11 mouse cellular contexts compared by ENCODE assay signal in genomic region chr1:106603406-106603805, GRCm38 (mm10).
A peak's percentile ranks its signal among the peaks of the same experiment; 100 is the strongest.
DNase-seq lines count a peak whose midpoint lies in the region; ATAC-seq and TF ChIP-seq lines count a peak whose summit lies in the region.
"Had no signal": no experiment of that assay in that cellular context is flagged by ENCODE, and none has a peak within 500 bp of the region (broad histone marks: within the 10 kb centered on the region; RNA-seq: fewer than 3 reads in every experiment).

No protein-coding gene starts in this region.

- peak overlapping the region; percentile 66 for H3K27ac ChIP-seq in forebrain, embryonic 13.5 days
- no peak overlapping the region for H3K27ac ChIP-seq in forebrain, embryonic 10.5 days
- peak overlapping the region; percentile 56; the same call in 1 of the 2 replicates for H3K27ac ChIP-seq in layer of hippocampus, adult 2 months
- peak overlapping the region; percentile 57; the same call in 1 of the 2 replicates for H3K27ac ChIP-seq in hindbrain, embryonic 16.5 days (ENCODE audit: low read depth, low read length)
- H3K27ac ChIP-seq in neural tube, embryonic 12.5 days, result no peak overlapping the region
- H3K27ac ChIP-seq: macrophage had no signal

- no peak overlapping the region for H3K4me3 ChIP-seq in forebrain, embryonic 13.5 days
- no peak overlapping the region for H3K4me3 ChIP-seq in forebrain, embryonic 10.5 days
- no peak overlapping the region for H3K4me3 ChIP-seq in layer of hippocampus, adult 2 months
- H3K4me3 ChIP-seq in hindbrain, embryonic 16.5 days (ENCODE audit: low read length), result no peak overlapping the region
- H3K4me3 ChIP-seq in neural tube, embryonic 12.5 days, result no peak overlapping the region

- peak overlapping the region; percentile 33; the same call in 1 of the 2 replicates for H3K4me2 ChIP-seq in forebrain, embryonic 13.5 days
- H3K4me2 ChIP-seq in hindbrain, embryonic 16.5 days (ENCODE audit: low read length), result peak overlapping the region; percentile 1; the same call in 1 of the 2 replicates
- 0 out of 2 replicates have a peak overlapping the region, but pooled peaks have one; percentile 1 for H3K4me2 ChIP-seq in neural tube, embryonic 12.5 days (replicated peaks)
- H3K4me2 ChIP-seq: liver, embryonic 11.5 days had no signal

- no peak for DNase-seq in forebrain, embryonic 10.5 days (ENCODE audit: extremely low spot score, low spot score)
- no peak for DNase-seq in layer of hippocampus, adult 2 months (ENCODE audit: low spot score in 2 of 2)
- no peak for DNase-seq in layer of hippocampus, postnatal 10 days (ENCODE audit: low spot score in 2 of 2)
- DNase-seq in testis, postnatal 14 days (ENCODE audit: low spot score), result no peak
- DNase-seq in cerebellum, postnatal 4 days (ENCODE audit: low spot score in 2 of 2), result no peak
- DNase-seq: spleen, adult 18-20 months had no signal

- H3K4me1 ChIP-seq in forebrain, embryonic 13.5 days, result peaks cover 18% of the 10 kb centered on the region
- peaks cover 11% of the 10 kb centered on the region for H3K4me1 ChIP-seq in forebrain, embryonic 10.5 days
- H3K4me1 ChIP-seq in hindbrain, embryonic 16.5 days (ENCODE audit: control insufficient read depth, insufficient read depth, low read depth, low read length), result peaks cover 10% of the 10 kb centered on the region
- peaks cover 16% of the 10 kb centered on the region; the same call in 1 of the 2 replicates for H3K4me1 ChIP-seq in neural tube, embryonic 12.5 days

- WGBS in forebrain, embryonic 13.5 days, result 61% methylated on average over 4 of the region's 4 CpGs
- WGBS in forebrain, embryonic 10.5 days, result 73% methylated on average over 4 of the region's 4 CpGs
- 40% methylated on average over 4 of the region's 4 CpGs for WGBS in hindbrain, embryonic 16.5 days
- WGBS in neural tube, embryonic 12.5 days, result 49% methylated on average over 4 of the region's 4 CpGs

- ATAC-seq in forebrain, embryonic 13.5 days, result peak; percentile 28
- ATAC-seq in hindbrain, embryonic 16.5 days, result peak; percentile 40; the same call in 1 of the 2 replicates
- ATAC-seq in neural tube, embryonic 12.5 days (ENCODE audit: low FRiP score, low read depth), result no peak

- H3K36me3 ChIP-seq in forebrain, embryonic 13.5 days (ENCODE audit: poor library complexity, severe bottlenecking), result no peaks in the 10 kb centered on the region
- H3K36me3 ChIP-seq in forebrain, embryonic 10.5 days (replicated peaks), result no peaks in the 10 kb centered on the region
- no peaks in the 10 kb centered on the region for H3K36me3 ChIP-seq in hindbrain, embryonic 16.5 days (ENCODE audit: control insufficient read depth, insufficient read depth, low read length)
- H3K36me3 ChIP-seq in neural tube, embryonic 12.5 days, result no peaks in the 10 kb centered on the region

- no peaks in the 10 kb centered on the region for H3K9me3 ChIP-seq in forebrain, embryonic 13.5 days (replicated peaks)
- no peaks in the 10 kb centered on the region for H3K9me3 ChIP-seq in forebrain, embryonic 10.5 days
- H3K9me3 ChIP-seq in hindbrain, embryonic 16.5 days (ENCODE audit: control insufficient read depth, low read length), result no peaks in the 10 kb centered on the region
- H3K9me3 ChIP-seq in neural tube, embryonic 12.5 days, result no peaks in the 10 kb centered on the region

- TF ChIP-seq CTCF in layer of hippocampus, adult 2 months (conservative IDR thresholded peaks at IDR 0.05), result no peak

- no peaks in the 10 kb centered on the region for H3K27me3 ChIP-seq in forebrain, embryonic 13.5 days
- H3K27me3 ChIP-seq in forebrain, embryonic 10.5 days (ENCODE audit: poor library complexity, severe bottlenecking), result no peaks in the 10 kb centered on the region
- H3K27me3 ChIP-seq in hindbrain, embryonic 16.5 days (replicated peaks; ENCODE audit: control insufficient read depth, insufficient read depth, low read length), result no peaks in the 10 kb centered on the region
- no peaks in the 10 kb centered on the region for H3K27me3 ChIP-seq in neural tube, embryonic 12.5 days (replicated peaks)

- H3K9ac ChIP-seq in forebrain, embryonic 13.5 days, result no peak overlapping the region
- no peak overlapping the region for H3K9ac ChIP-seq in hindbrain, embryonic 16.5 days (ENCODE audit: low read depth, low read length)
- H3K9ac ChIP-seq in neural tube, embryonic 12.5 days, result no peak overlapping the region

Comparison
In these comparisons a context has a peak if more than half of its experiments do, and no peak if none do; other contexts are left out.
1. H3K27ac ChIP-seq: peak in forebrain, embryonic 13.5 days (single experiment), layer of hippocampus, adult 2 months (single experiment) and hindbrain, embryonic 16.5 days (single experiment); none in forebrain, embryonic 10.5 days (single experiment) and neural tube, embryonic 12.5 days (single experiment).
2. Peak in every context shown above with its lines, with median percentiles within 50 percentile points of each other: H3K4me2 ChIP-seq.